Mouse (Mus musculus) G1E (cell line): ENCODE results near the gene Ints3.

Experiments
- CTCF ChIP-seq: IDR thresholded peaks from 2 replicates; pipeline ENCODE4 v1.5.1; 2012; ENCODE audit warnings: low read depth, low read length, inconsistent platforms, mixed read lengths
- GATA1 ChIP-seq: IDR thresholded peaks from 2 replicates; pipeline ENCODE4 v1.6.1; 2012; ENCODE audit warnings: borderline replicate concordance, low read length, inconsistent platforms, mixed read lengths

- no peak for TF ChIP-seq CTCF
- TF ChIP-seq GATA1: no peak
Observed at GRCm38 (mm10) chr3:90454931-90455330, 21.5 kb upstream of the Ints3 start.
